Mouse (Mus musculus) neural tube, embryonic 13.5 days (tissue): Measurements from ENCODE around the gene Abraxas2. TPM values are rescaled to one million over a fixed set of nuclear protein-coding genes. Genes with fewer than 3 reads are reported as not detected.

Experiments used
- ATAC-seq: fragments of 200-750 bp; cut with Nextera tagmentation; 2 replicates; pipeline ENCODE4 v1.8.0; 2017; ENCODE audit warnings: low read depth, mild to moderate bottlenecking, moderate TSS enrichment, moderate library complexity
- H3K27ac ChIP-seq: fragments of 300-500 bp; sonication (generic); replicated peaks from 2 replicates; pipeline ENCODE4 v1.5.1; 2015; ENCODE audit warnings: moderate library complexity, mild to moderate bottlenecking, inconsistent platforms
- H3K27me3 ChIP-seq: fragments of 300-500 bp; sonication (generic); 2 replicates; pipeline ENCODE4 v1.6.1; 2015; ENCODE audit warnings: mild to moderate bottlenecking, inconsistent platforms
- H3K36me3 ChIP-seq: fragments of 300-500 bp; sonication (generic); 2 replicates; pipeline ENCODE4 v1.6.1; 2015; ENCODE audit warnings: mild to moderate bottlenecking, inconsistent platforms
- H3K4me1 ChIP-seq: fragments of 300-500 bp; sonication (generic); replicated peaks from 2 replicates; pipeline ENCODE4 v1.6.1; 2015; ENCODE audit warnings: inconsistent platforms
- H3K4me2 ChIP-seq: fragments of 300-500 bp; sonication (generic); 2 replicates; pipeline ENCODE4 v1.6.1; 2015; ENCODE audit warnings: inconsistent platforms, mild to moderate bottlenecking, moderate library complexity
- H3K4me3 ChIP-seq: fragments of 300-500 bp; sonication (generic); 2 replicates; pipeline ENCODE4 v1.5.1; 2015; ENCODE audit warnings: mild to moderate bottlenecking, inconsistent platforms
- H3K9ac ChIP-seq: fragments of 300-500 bp; sonication (generic); 2 replicates; pipeline ENCODE4 v1.6.1; 2015; ENCODE audit warnings: moderate library complexity, mild to moderate bottlenecking, inconsistent platforms
- H3K9me3 ChIP-seq: fragments of 300-500 bp; sonication (generic); 2 replicates; pipeline ENCODE4 v1.6.1; 2016; ENCODE audit warnings: inconsistent platforms
- WGBS: fragments of 180-500 bp; shearing (Covaris S2); methylation state at CpG from one replicate; pipeline ENCODE4 v1.1.7; 2015; 5-methylcytosine and 5-hydroxymethylcytosine counted together
- polyA plus RNA-seq: library from polyadenylated mRNA; unstranded; fragments of >200 nt; fragmentation: Nextera tagmentation; extraction: Ambion mirVana; gene quantifications from 2 replicates; pipeline ENCODE4 v1.2.1, GENCODE M21; 2015

The Abraxas2 gene
- polyA plus RNA-seq, 1 experiment from 2014 or later, result 35.1 TPM

GRCm38 (mm10) chr7:132866316-132866715 is 7.3 kb downstream of the Abraxas2 start:
- H3K4me3 ChIP-seq, result no peak overlapping the region
- H3K36me3 ChIP-seq, result peaks cover 56% of the 10 kb centered on the region
- H3K27me3 ChIP-seq, result no peaks in the 10 kb centered on the region
- H3K27ac ChIP-seq, result no peak overlapping the region
- H3K9me3 ChIP-seq, result no peaks in the 10 kb centered on the region
- peaks cover 10% of the 10 kb centered on the region; the same call in 1 of the 2 replicates for H3K4me1 ChIP-seq
- WGBS, result 95% methylated on average over 9 of the region's 9 CpGs
- ATAC-seq, result no peak
- H3K9ac ChIP-seq, result no peak overlapping the region
- no peak overlapping the region for H3K4me2 ChIP-seq

GRCm38 (mm10) chr7:132873043-132873442 is 14.0 kb downstream of the Abraxas2 start:
- Histone ChIP-seq H3K4me2 (no peak overlapping the region), H3K4me1 (peaks cover 5% of the 10 kb centered on the region; the same call in 1 of the 2 replicates), H3K9ac (no peak overlapping the region), H3K4me3 (no peak overlapping the region), H3K9me3 (no peaks in the 10 kb centered on the region), H3K36me3 (peaks cover 86% of the 10 kb centered on the region), H3K27me3 (no peaks in the 10 kb centered on the region), H3K27ac (no peak overlapping the region)
- no peak for ATAC-seq
- 89% methylated on average over 2 of the region's 2 CpGs for whole genome bisulfite sequencing

GRCm38 (mm10) chr7:132875391-132876086 is 16.5 kb downstream of the Abraxas2 start:
- Histone ChIP-seq H3K27ac (no peak overlapping the region), H3K9ac (no peak overlapping the region), H3K4me1 (no peaks in the 10 kb centered on the region), H3K9me3 (no peaks in the 10 kb centered on the region), H3K36me3 (peaks cover 93% of the 10 kb centered on the region), H3K27me3 (no peaks in the 10 kb centered on the region), H3K4me3 (no peak overlapping the region), H3K4me2 (no peak overlapping the region)
- no peak for ATAC-seq
- WGBS, result 94% methylated on average over 2 of the region's 2 CpGs

DNA sequence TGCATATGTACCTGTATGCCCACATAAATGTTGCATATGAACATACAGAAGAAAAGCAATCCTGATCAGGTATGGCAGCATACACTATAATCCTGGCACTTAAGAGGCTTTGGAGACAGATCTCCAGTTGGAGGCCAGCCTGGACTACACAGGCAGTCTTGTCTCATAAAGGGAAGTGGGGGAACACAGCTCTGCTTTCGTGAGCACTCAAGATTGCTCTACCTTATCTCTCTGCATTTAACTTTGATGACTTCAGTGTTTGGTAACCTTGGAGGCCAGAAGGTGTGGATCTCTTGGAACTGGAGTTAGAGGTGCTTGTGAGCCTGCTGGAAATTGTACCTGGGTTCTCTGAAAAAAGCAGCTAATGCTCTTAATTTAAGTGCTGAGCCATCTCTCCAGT is 21.3 kb downstream of the Abraxas2 start:
- 88% methylated on average over 1 of the region's 1 CpGs for WGBS
- Histone ChIP-seq H3K4me1 (no peaks in the 10 kb centered on the region), H3K4me3 (no peak overlapping the region), H3K27me3 (no peaks in the 10 kb centered on the region), H3K9ac (no peak overlapping the region), H3K27ac (no peak overlapping the region), H3K9me3 (no peaks in the 10 kb centered on the region), H3K36me3 (peaks cover 98% of the 10 kb centered on the region), H3K4me2 (no peak overlapping the region)
- no peak for ATAC-seq

DNA sequence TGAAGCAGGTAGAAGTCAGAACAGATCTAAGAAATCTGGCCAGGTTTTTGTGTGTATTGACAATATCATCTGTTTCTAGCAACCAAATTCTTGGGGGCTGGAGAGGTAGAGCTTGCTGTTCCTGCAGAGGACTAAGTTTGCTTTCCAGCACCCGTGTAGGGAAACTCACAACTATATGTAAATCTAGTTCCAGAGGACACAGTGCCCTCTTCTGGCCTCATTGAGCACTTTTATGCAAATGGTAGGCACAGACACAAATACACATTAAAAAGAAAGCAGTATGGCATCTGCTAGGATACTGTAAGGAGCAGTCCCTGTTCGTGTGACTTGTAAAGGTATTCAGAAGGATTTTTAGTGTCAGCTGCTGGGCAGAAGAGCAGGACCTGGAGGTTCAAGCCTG is 23.3 kb downstream of the Abraxas2 start:
- peaks cover 77% of the 10 kb centered on the region for H3K36me3 ChIP-seq

DNA sequence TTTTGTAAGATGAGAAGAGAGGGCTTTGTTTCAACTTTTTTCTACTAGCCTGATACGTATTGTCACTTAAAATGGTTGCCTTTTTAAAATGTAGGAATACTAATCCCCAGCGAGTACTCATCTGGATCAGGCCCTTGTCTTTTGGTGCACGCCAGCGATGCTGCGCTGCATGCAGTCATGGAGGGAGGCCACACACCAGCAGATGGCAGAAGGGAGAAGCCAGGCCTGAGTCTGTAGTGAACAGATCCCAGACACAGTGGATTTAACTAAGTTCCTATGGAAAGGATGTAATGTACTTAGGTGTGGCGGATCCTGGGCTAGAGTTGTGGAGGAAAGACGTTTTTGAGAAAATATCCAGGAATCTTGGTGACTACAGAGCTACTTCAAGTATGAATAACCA is 25.0 kb downstream of the Abraxas2 start:
- WGBS, result 92% methylated on average over 7 of the region's 7 CpGs
- Histone ChIP-seq H3K36me3 (peaks cover 61% of the 10 kb centered on the region), H3K9ac (no peak overlapping the region), H3K4me3 (no peak overlapping the region), H3K27ac (no peak overlapping the region), H3K27me3 (no peaks in the 10 kb centered on the region), H3K4me1 (no peaks in the 10 kb centered on the region), H3K9me3 (no peaks in the 10 kb centered on the region), H3K4me2 (no peak overlapping the region)
- ATAC-seq, result no peak

More for the DNA sequence above, 23.3 kb downstream of the Abraxas2 start:
- ATAC-seq, result no peak
- Histone ChIP-seq H3K4me2 (no peak overlapping the region), H3K4me3 (no peak overlapping the region), H3K27me3 (no peaks in the 10 kb centered on the region), H3K4me1 (no peaks in the 10 kb centered on the region), H3K27ac (no peak overlapping the region), H3K9ac (no peak overlapping the region), H3K9me3 (no peaks in the 10 kb centered on the region)
- WGBS, result 69% methylated on average over 2 of the region's 2 CpGs

- no peak for ATAC-seq
Measured at GRCm38 (mm10) chr7:132887019-132887804, 28.2 kb downstream of the Abraxas2 start.

GRCm38 (mm10) chr7:132888052-132888451 is 29.0 kb downstream of the Abraxas2 start:
- Histone ChIP-seq H3K27ac (no peak overlapping the region), H3K4me3 (no peak overlapping the region), H3K9ac (no peak overlapping the region), H3K9me3 (no peaks in the 10 kb centered on the region), H3K27me3 (no peaks in the 10 kb centered on the region), H3K4me1 (no peaks in the 10 kb centered on the region), H3K36me3 (peaks cover 22% of the 10 kb centered on the region), H3K4me2 (no peak overlapping the region)
- no peak for ATAC-seq
- WGBS, result 81% methylated on average over 3 of the region's 3 CpGs

More at GRCm38 (mm10) chr7:132887019-132887804, 28.2 kb downstream of the Abraxas2 start:
- Histone ChIP-seq H3K9ac (no peak overlapping the region), H3K4me1 (no peaks in the 10 kb centered on the region), H3K4me3 (no peak overlapping the region), H3K4me2 (no peak overlapping the region), H3K27me3 (no peaks in the 10 kb centered on the region), H3K9me3 (no peaks in the 10 kb centered on the region), H3K27ac (no peak overlapping the region), H3K36me3 (peaks cover 31% of the 10 kb centered on the region)
- WGBS, result 68% methylated on average over 7 of the region's 7 CpGs

- H3K27ac ChIP-seq, result no peak overlapping the region
- H3K4me3 ChIP-seq, result no peak overlapping the region
- peaks cover 16% of the 10 kb centered on the region for H3K36me3 ChIP-seq
- ATAC-seq, result no peak
- H3K4me2 ChIP-seq, result no peak overlapping the region
- no peaks in the 10 kb centered on the region for H3K4me1 ChIP-seq
- H3K9me3 ChIP-seq, result no peaks in the 10 kb centered on the region
- no peak overlapping the region for H3K9ac ChIP-seq
- WGBS, result 74% methylated on average over 4 of the region's 4 CpGs
- no peaks in the 10 kb centered on the region for H3K27me3 ChIP-seq
Measured at GRCm38 (mm10) chr7:132888518-132889249, 29.7 kb downstream of the Abraxas2 start.

GRCm38 (mm10) chr7:132889691-132890090 is 30.7 kb downstream of the Abraxas2 start:
- Histone ChIP-seq H3K36me3 (peaks cover 6% of the 10 kb centered on the region), H3K27me3 (no peaks in the 10 kb centered on the region), H3K9me3 (no peaks in the 10 kb centered on the region), H3K4me2 (no peak overlapping the region), H3K4me3 (no peak overlapping the region), H3K4me1 (no peaks in the 10 kb centered on the region), H3K9ac (no peak overlapping the region), H3K27ac (no peak overlapping the region)
- no peak for ATAC-seq
- 89% methylated on average over 8 of the region's 8 CpGs for WGBS

GRCm38 (mm10) chr7:132890201-132890600 is 31.2 kb downstream of the Abraxas2 start:
- Histone ChIP-seq H3K27ac (no peak overlapping the region), H3K9me3 (no peaks in the 10 kb centered on the region), H3K4me2 (no peak overlapping the region), H3K9ac (no peak overlapping the region), H3K27me3 (no peaks in the 10 kb centered on the region), H3K4me1 (peaks cover 5% of the 10 kb centered on the region; the same call in 1 of the 2 replicates), H3K4me3 (no peak overlapping the region), H3K36me3 (peaks cover under 1% of the 10 kb centered on the region; the same call in 1 of the 2 replicates)
- ATAC-seq, result no peak
- 84% methylated on average over 5 of the region's 5 CpGs for WGBS
